Mouse (Mus musculus) layer of hippocampus, adult 9-10 months (tissue): Measurements from ENCODE around the gene Krtap4-9.
"Not testable (repeated sequence)": the region's sequence is repeated elsewhere in the genome, so short reads cannot be mapped to it uniquely, and the experiment has no call there.

Experiments
- DNase-seq: peaks from one replicate; pipeline ENCODE4 v3.0.0; 2022; ENCODE audit warnings: low spot score

The Krtap4-9 gene

GRCm38 (mm10) chr11:99784900-99785299 is at the start of gene Krtap4-9:
Gene Krtap4-9 (plus strand): TSS chr11:99785200.
- not testable (repeated sequence) for DNase-seq

GRCm38 (mm10) chr11:99743985-99744384 is 41.0 kb upstream of the Krtap4-9 start:
- no peak for DNase-seq

- DNase-seq, result no peak
Observed at GRCm38 (mm10) chr11:99758877-99759276, 26.1 kb upstream of the Krtap4-9 start.

- no peak for DNase-seq
Observed at GRCm38 (mm10) chr11:99768410-99768809, 16.6 kb upstream of the Krtap4-9 start.

- not testable (repeated sequence) for DNase-seq
Observed at GRCm38 (mm10) chr11:99772813-99773212, 12.2 kb upstream of the Krtap4-9 start, which contains the start of gene Gm11595. Gene Gm11595 (minus strand): TSS chr11:99772913.

GRCm38 (mm10) chr11:99778401-99778800 is 6.6 kb upstream of the Krtap4-9 start:
- no peak for DNase-seq

- no peak for DNase-seq
Observed at GRCm38 (mm10) chr11:99780604-99781003, 4.4 kb upstream of the Krtap4-9 start, which contains the start of gene Krtap4-8. Gene Krtap4-8 (minus strand): TSS chr11:99780704.

GRCm38 (mm10) chr11:99793367-99793766 is 8.4 kb downstream of the Krtap4-9 start, which contains the start of gene Gm11596:
Gene Gm11596 (minus strand): TSS chr11:99793467.
- no peak for DNase-seq

GRCm38 (mm10) chr11:99798832-99799231 is 13.8 kb downstream of the Krtap4-9 start, which contains the start of gene Gm11569:
Gene Gm11569 (minus strand): TSS chr11:99798932.
- DNase-seq, result not testable (repeated sequence)

- DNase-seq, result not testable (repeated sequence)
Observed at GRCm38 (mm10) chr11:99804346-99804745, 19.3 kb downstream of the Krtap4-9 start, which contains the start of gene Gm11554. Gene Gm11554 (minus strand): TSS chr11:99804446.

- not testable (repeated sequence) for DNase-seq
Observed at GRCm38 (mm10) chr11:99809792-99810191, 24.8 kb downstream of the Krtap4-9 start, which contains the start of gene Krtap4-13. Gene Krtap4-13 (minus strand): TSS chr11:99809892.

GRCm38 (mm10) chr11:99815566-99815965 is 30.6 kb downstream of the Krtap4-9 start, which contains the start of gene Gm11564:
Gene Gm11564 (minus strand): TSS chr11:99815666.
- DNase-seq, result not testable (repeated sequence)
